Mouse (Mus musculus) midbrain, embryonic 14.5 days (tissue): ENCODE measurements around the gene Zfp651. TPM values are rescaled to one million over a fixed set of nuclear protein-coding genes. Genes with fewer than 3 reads are reported as not detected.

ENCODE experiments used
- ATAC-seq: fragments of 200-750 bp; cut with Nextera tagmentation; 2 replicates; pipeline ENCODE4 v1.8.0; 2017; ENCODE audit warnings: moderate number of reproducible peaks, moderate library complexity; ENCODE audit not compliant: low FRiP score, low TSS enrichment
- DNase-seq: peaks from one replicate; pipeline ENCODE4 v3.0.0-alpha.2; 2015
- H3K27ac ChIP-seq: fragments of 300-500 bp; sonication (generic); replicated peaks from 2 replicates; pipeline ENCODE4 v1.5.1; 2014; ENCODE audit warnings: mild to moderate bottlenecking, low read depth, low read length, moderate library complexity
- H3K27me3 ChIP-seq: fragments of 300-500 bp; sonication (generic); 2 replicates; pipeline ENCODE4 v1.6.1; 2014; ENCODE audit warnings: low read length, control low read depth, mixed read lengths; ENCODE audit not compliant: control insufficient read depth, insufficient read depth
- H3K36me3 ChIP-seq: fragments of 300-500 bp; sonication (generic); 2 replicates; pipeline ENCODE4 v1.6.1; 2014; ENCODE audit warnings: low read length, control low read depth; ENCODE audit not compliant: control insufficient read depth, insufficient read depth
- H3K4me1 ChIP-seq: fragments of 300-500 bp; sonication (generic); 2 replicates; pipeline ENCODE4 v1.6.1; 2014; ENCODE audit warnings: mild to moderate bottlenecking, antibody characterized with exemption, low read length, control low read depth; ENCODE audit not compliant: control insufficient read depth, insufficient read depth
- H3K4me2 ChIP-seq: fragments of 300-500 bp; sonication (generic); 2 replicates; pipeline ENCODE4 v1.6.1; 2014; ENCODE audit warnings: mild to moderate bottlenecking, low read length, moderate library complexity
- H3K4me3 ChIP-seq: fragments of 300-500 bp; sonication (generic); replicated peaks from 2 replicates; pipeline ENCODE4 v1.5.1; 2014; ENCODE audit warnings: low read depth, low read length
- H3K9ac ChIP-seq: fragments of 300-500 bp; sonication (generic); replicated peaks from 2 replicates; pipeline ENCODE4 v1.6.1; 2014; ENCODE audit warnings: mild to moderate bottlenecking, low read length, moderate library complexity
- H3K9me3 ChIP-seq: fragments of 300-500 bp; sonication (generic); 2 replicates; pipeline ENCODE4 v1.6.1; 2016; ENCODE audit warnings: low read length, control low read depth, mixed read lengths; ENCODE audit not compliant: control insufficient read depth
- WGBS: fragments of 180-500 bp; shearing (Covaris S2); extraction: QIAGEN DNeasy Blood & Tissue Kit; methylation state at CpG from one replicate; pipeline ENCODE4 v1.1.7; 2014; 5-methylcytosine and 5-hydroxymethylcytosine counted together
- polyA plus RNA-seq: library from polyadenylated mRNA; unstranded; fragments of >200 nt; fragmentation: Nextera tagmentation; extraction: Ambion mirVana; gene quantifications from 2 replicates; pipeline ENCODE4 v1.2.1, GENCODE M21; 2014

Zfp651 gene
- polyA plus RNA-seq, 1 experiment from 2014 or later, result 15.8 TPM

DNA sequence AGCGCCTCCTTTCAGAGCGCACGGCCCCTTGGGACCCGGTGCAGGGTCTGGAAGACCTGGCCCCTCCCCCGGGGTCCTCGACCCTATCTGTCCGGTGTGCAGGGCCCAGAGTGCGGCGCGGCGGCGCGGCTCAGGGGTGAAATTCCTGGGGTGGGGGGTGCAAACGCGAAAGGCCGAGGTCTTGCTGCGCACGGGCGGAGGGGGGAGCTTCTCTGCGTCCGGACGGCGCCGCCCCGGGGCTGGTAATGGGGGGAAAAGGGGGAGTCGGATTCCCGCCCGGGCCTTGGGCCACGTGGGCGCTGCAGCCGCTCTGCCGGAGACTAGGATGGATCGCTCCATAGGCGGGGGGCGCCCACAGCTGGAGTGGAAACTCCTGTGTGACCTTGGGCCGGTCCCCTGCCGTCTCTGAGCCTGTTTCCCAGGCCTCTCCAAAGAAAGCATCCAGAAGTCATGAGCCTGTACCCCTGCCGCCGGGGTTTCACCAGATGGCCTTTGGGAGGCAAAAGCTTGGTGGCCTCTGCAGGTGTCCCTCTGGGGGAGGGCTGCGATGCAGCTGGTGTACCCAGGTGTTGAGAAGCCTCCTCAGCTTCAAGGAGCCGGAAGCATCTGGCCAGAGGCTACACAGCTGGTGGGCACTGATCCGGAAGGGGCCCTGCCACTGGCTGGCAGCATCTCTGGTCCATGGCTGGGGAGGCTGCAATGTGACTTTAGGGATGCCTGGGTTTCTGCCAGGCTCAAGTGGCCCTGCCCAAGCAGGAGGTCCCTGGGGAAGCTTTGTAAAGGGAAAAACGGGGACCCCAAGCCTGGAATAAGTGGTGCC, 1.4 kb downstream of the Zfp651 start:
- peak overlapping the region; percentile 88 for H3K4me3 ChIP-seq
- DNase-seq, result peak; percentile 79
- peak; percentile 55; the same call in 1 of the 2 replicates for ATAC-seq
- 2% methylated on average over 43 of the region's 43 CpGs for WGBS
- peak overlapping the region; percentile 89 for H3K9ac ChIP-seq
- H3K27me3 ChIP-seq, result no peaks in the 10 kb centered on the region
- H3K27ac ChIP-seq, result peak overlapping the region; percentile 85
- no peaks in the 10 kb centered on the region for H3K9me3 ChIP-seq
- H3K36me3 ChIP-seq, result peaks cover 46% of the 10 kb centered on the region
- peak overlapping the region; percentile 93 for H3K4me2 ChIP-seq
- H3K4me1 ChIP-seq, result peaks cover 16% of the 10 kb centered on the region

DNA sequence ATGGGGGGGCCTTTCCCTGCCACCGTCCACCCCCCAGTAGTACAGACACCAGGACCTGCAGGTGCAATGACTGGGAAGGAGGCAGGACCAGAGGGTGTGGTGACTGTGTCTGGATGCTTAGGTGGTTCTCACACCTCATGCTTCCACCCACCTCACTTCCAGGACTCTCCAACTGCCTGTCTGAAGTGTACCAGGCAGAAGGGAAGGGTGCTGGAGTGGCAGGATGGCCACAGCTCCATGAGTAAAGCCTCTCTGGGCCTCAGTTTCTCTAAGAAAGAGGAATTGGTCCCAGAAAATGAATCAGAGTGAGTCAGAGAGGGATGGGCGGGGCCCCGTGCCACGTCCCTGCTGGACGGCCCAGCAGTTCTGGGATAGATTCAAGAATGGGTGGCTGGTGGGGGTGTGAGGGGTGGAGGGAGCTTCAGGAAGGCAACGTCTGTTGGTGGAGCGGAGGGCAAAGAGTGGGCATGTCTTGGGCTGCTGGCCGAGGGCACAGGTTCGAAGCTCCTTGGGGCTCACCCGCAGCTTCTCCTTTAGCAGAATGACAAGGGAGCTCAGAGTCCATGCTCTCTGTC, 2.0 kb downstream of the Zfp651 start:
- H3K27ac ChIP-seq, result no peak overlapping the region

DNA sequence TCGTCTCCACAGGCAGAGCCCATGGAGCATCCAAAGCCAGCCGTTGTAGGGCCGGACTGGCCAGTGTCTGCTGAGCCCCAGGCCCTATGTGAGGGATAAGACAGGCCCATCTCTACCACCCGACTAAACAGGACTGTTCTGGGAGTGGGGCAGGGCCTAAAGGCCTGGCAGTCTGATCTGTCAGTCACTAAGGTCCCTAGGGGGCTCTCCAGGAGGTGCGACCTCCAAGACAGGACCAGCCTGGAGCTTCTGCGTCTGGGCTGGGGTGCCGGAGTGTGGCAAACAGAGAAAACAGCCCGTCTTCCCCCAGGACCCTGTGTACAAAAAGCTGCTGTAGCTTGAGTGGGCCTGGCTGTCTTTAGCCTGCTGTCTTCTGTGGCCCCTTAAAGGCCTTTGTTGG, 2.7 kb downstream of the Zfp651 start:
- no peak for DNase-seq
- Histone ChIP-seq H3K27ac (no peak overlapping the region), H3K4me2 (no peak overlapping the region), H3K9ac (no peak overlapping the region), H3K4me3 (no peak overlapping the region), H3K9me3 (no peaks in the 10 kb centered on the region), H3K36me3 (peaks cover 48% of the 10 kb centered on the region), H3K4me1 (peaks cover 16% of the 10 kb centered on the region), H3K27me3 (no peaks in the 10 kb centered on the region)
- no peak for ATAC-seq
- 53% methylated on average over 8 of the region's 8 CpGs for WGBS

More for the DNA sequence above, 2.0 kb downstream of the Zfp651 start:
- Histone ChIP-seq H3K9ac (peak overlapping the region; percentile 89), H3K4me3 (peak overlapping the region; percentile 88), H3K9me3 (no peaks in the 10 kb centered on the region), H3K36me3 (peaks cover 46% of the 10 kb centered on the region), H3K4me1 (peaks cover 16% of the 10 kb centered on the region), H3K4me2 (peak overlapping the region; percentile 93), H3K27me3 (no peaks in the 10 kb centered on the region)
- 61% methylated on average over 10 of the region's 10 CpGs for WGBS
- ATAC-seq (no peak), DNase-seq (no peak)

DNA sequence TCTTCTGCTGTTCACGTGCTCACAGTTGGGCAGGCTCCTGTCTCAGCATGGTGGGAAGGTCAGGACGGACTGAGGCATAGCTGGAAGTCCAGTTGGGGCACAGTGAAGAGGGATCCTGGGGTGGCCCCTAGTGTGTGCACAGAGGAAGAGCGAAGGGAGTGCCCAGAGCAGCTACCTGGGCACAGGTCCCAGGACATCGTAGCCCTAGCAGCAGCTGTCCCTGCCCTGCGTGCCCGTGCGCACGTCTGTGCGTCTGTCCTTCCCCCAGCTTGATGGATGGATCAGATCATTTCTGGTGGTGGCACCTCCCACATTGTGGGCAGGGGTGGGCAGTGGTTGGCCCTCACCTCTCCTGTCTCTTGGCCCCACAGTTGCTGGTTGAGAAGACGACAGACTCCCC, 3.1 kb downstream of the Zfp651 start:
- Histone ChIP-seq H3K4me2 (no peak overlapping the region), H3K36me3 (peaks cover 49% of the 10 kb centered on the region), H3K9ac (no peak overlapping the region), H3K27ac (no peak overlapping the region), H3K4me3 (no peak overlapping the region), H3K9me3 (no peaks in the 10 kb centered on the region), H3K4me1 (peaks cover 16% of the 10 kb centered on the region), H3K27me3 (no peaks in the 10 kb centered on the region)
- ATAC-seq (no peak), DNase-seq (no peak)
- 87% methylated on average over 10 of the region's 10 CpGs for WGBS

DNA sequence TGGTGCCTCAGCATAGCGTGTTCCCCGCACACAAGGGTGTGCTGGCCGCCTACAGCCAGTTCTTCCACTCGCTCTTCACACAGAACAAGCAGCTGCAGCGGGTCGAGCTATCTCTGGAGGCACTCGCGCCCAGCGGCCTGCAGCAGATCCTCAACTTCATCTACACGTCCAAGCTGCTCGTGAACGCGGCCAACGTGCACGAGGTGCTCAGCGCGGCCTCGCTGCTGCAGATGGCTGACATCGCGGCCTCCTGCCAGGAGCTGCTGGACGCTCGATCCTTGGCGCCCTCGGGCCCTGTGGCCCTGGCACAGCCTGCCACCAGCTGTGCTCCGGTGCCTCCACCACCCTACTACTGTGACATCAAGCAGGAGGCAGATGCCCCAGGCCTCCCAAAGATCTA, 3.6 kb downstream of the Zfp651 start:
- Histone ChIP-seq H3K27ac (no peak overlapping the region), H3K4me2 (no peak overlapping the region), H3K4me1 (peaks cover 16% of the 10 kb centered on the region), H3K27me3 (no peaks in the 10 kb centered on the region), H3K36me3 (peaks cover 54% of the 10 kb centered on the region), H3K9ac (no peak overlapping the region), H3K4me3 (no peak overlapping the region), H3K9me3 (no peaks in the 10 kb centered on the region)
- DNase-seq (no peak), ATAC-seq (no peak)
- 90% methylated on average over 25 of the region's 25 CpGs for WGBS

DNA sequence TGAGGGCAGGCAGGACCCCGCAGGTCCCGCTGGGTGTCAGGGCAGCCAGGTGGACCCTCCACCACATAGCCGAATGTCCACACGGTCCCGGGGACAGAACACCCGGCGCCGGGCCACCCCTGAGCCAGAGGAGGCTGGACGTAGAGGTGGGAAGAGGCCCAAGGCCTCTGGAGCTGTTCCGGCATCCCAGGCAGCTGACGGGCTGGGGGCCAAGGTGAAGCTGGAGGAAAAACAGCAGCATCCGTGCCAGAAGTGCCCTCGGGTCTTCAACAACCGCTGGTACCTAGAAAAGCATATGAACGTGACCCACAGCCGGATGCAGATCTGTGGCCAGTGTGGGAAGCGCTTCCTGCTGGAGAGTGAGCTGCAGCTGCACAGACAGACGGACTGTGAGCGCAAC, 4.6 kb downstream of the Zfp651 start:
- no peaks in the 10 kb centered on the region for H3K27me3 ChIP-seq
- H3K4me1 ChIP-seq, result peaks cover 11% of the 10 kb centered on the region
- H3K9ac ChIP-seq, result no peak overlapping the region
- no peak for DNase-seq
- no peaks in the 10 kb centered on the region for H3K9me3 ChIP-seq
- peaks cover 63% of the 10 kb centered on the region for H3K36me3 ChIP-seq
- no peak overlapping the region for H3K4me3 ChIP-seq
- ATAC-seq, result no peak
- WGBS, result 93% methylated on average over 19 of the region's 19 CpGs
- H3K4me2 ChIP-seq, result no peak overlapping the region
- no peak overlapping the region for H3K27ac ChIP-seq

DNA sequence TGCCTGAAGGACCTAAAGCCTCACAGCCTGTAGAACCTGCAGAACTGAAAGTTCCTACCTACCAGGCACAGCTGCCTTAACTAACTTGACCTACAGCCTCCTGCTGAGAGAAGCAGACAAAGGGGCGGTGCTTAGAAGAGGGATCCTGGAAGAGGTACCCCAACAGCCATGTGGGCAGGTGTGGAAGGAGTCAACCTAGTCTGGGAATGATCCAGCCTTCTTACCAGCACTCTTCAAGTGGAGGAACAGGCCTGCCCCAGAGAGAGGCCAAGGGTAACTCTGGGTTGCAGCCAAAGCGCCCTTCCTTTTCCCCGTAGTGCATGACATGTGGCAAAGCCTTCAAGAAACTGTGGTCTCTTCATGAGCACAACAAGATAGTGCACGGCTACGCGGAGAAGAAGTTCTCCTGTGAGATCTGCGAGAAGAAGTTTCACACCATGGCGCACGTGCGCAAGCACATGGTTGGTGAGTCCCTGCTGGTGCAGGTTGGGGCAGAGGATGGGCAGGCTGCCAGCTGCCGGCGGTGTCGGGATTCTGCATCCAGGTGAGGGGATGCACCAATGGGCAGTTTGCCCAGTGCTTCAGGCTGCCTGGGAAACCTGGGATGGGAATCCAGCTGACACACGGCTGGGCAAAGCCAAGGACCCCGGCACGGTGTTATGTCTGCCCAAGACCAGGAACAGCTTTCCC, 6.2 kb downstream of the Zfp651 start:
- Histone ChIP-seq H3K27ac (no peak overlapping the region), H3K36me3 (peaks cover 68% of the 10 kb centered on the region), H3K4me2 (no peak overlapping the region), H3K27me3 (no peaks in the 10 kb centered on the region), H3K9me3 (no peaks in the 10 kb centered on the region), H3K4me3 (no peak overlapping the region), H3K4me1 (peaks cover 9% of the 10 kb centered on the region), H3K9ac (no peak overlapping the region)
- DNase-seq (no peak), ATAC-seq (no peak)
- 93% methylated on average over 16 of the region's 16 CpGs for WGBS

DNA sequence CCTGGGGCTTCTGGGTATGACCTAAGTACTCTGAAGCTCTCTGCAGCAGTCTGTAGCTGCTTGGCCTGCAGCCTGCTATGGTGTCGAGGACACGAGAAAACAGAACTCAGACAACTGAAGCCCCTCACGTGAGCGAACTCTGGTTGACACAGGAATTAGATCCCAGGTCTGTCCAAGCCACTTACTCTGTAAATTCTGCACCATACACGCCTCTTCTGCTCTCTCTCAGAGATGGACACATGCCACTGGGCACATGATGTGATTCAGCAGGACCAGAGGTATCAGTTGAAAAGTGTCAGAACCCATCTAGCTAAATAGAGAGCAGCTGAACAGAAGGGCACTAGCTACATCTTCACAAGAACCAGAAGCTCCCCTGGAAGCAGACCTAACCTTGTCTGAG, 13.3 kb downstream of the Zfp651 start:
- no peak for DNase-seq
- no peak overlapping the region for H3K27ac ChIP-seq
- H3K27me3 ChIP-seq, result peaks cover 5% of the 10 kb centered on the region
- H3K4me3 ChIP-seq, result no peak overlapping the region
- H3K4me1 ChIP-seq, result no peaks in the 10 kb centered on the region
- no peak for ATAC-seq
- H3K9me3 ChIP-seq, result no peaks in the 10 kb centered on the region
- H3K4me2 ChIP-seq, result no peak overlapping the region
- H3K9ac ChIP-seq, result no peak overlapping the region
- 75% methylated on average over 5 of the region's 5 CpGs for WGBS
- peaks cover 17% of the 10 kb centered on the region for H3K36me3 ChIP-seq
